Mouse (Mus musculus) lung, postnatal 0 days (tissue): ENCODE measurements at regions not wholly inside any gene's neighbourhood (a gene's known extent, or its start where the extent isn't known, plus 50 kb on each side); places are given as distances from the start of the nearest gene placed in this dataset.

Source experiments
- CTCF ChIP-seq: IDR thresholded peaks from 2 replicates; pipeline ENCODE4 v1.5.1; 2016; ENCODE audit warnings: antibody characterized with exemption, mild to moderate bottlenecking
- EP300 ChIP-seq: IDR thresholded peaks from 2 replicates; pipeline ENCODE4 v1.6.1; 2016; ENCODE audit warnings: antibody characterized with exemption, mild to moderate bottlenecking, control low read depth

DNA sequence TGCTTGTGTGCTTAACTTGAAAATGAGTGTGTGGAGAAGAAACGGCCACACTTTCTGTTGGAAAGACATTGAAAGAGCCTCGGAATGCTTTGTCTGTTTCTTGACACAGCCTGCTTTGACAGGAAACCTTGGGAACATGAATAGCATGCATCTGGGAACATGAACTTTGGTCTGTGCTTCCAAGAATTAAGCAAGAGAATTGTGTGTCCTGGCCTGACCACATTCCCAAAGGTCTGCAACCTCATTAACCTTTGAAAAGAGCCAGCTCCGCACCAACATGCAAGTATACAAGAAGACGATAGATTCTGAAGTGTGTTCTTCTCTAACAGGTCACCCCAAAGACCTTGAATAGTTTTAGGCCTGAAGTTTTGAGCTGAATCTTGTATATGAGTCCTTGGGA, 309.7 kb upstream of the Fam92a start:
- TF ChIP-seq CTCF = no peak
- no peak for TF ChIP-seq EP300
